Mouse (Mus musculus) mouse trophoblast stem cell (cell line): ENCODE results near the gene Pemt.
"Not testable (repeated sequence)": the region's sequence is repeated elsewhere in the genome, so short reads cannot be mapped to it uniquely, and the experiment has no call there.

Source experiments
- in situ Hi-C, 2 experiments: fragments of 300-500 bp; cut with MseI, MboI; formaldehyde crosslinking; loops; 2 replicates in 1 of 2; 3 replicates in 1 of 2; pipeline ENCODE4 v1.15.1; 2025

The Pemt gene

GRCm38 (mm10) chr11:59956749-59957148, 89.5 kb downstream of the Pemt start:
- in situ Hi-C loops = no loop called here

DNA sequence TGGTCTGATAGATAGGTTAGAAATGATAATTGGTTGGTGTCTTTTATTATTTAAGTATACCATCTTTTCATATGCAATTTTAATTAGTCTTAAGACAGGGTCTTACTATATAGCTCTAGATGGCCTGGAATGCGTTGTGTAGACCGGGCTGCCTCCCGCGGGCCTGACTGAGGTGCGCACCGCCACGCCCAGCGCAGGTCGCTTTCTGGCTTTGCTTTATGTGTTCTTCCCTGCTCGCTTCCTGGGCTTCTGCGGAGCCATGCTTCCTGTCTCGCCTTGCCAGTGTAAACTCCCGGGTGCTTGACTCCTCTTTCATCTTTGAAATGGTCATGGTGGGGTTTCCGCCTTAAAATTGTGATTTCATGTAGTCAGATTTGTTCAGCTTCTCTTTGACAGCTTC, 93.4 kb downstream of the Pemt start:
- in situ Hi-C loops = no loop called here

- in situ Hi-C loops = no loop called here
These were observed 97.9 kb downstream of the Pemt start for GRCm38 (mm10) chr11:59948401-59948767.

- in situ Hi-C loops = no loop called here
These were observed 98.4 kb downstream of the Pemt start, which contains the start of gene Med9 for GRCm38 (mm10) chr11:59947752-59948400. Med9 (plus strand) TSS chr11:59948206.

DNA sequence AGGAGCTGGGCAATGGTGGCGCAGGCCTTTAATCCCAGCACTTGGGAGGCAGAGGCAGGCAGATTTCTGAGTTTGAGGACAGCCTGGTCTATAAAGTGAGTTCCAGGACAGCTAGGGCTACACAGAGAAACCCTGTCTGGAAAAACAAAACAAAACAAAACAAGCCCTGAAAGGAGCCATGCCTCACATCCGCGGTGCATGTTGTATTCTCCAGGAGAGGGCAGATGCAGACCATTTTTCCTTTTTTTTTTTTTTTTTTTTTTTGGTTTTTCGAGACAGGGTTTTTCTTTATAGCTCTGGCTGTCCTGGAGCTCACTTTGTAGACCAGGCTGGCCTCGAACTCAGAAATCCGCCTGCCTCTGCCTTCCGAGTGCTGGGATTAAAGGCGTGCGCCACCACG, 101.4 kb downstream of the Pemt start:
- in situ Hi-C loops = not testable (repeated sequence)

GRCm38 (mm10) chr11:59941391-59941790, 104.9 kb downstream of the Pemt start:
- in situ Hi-C loops = no loop called here

GRCm38 (mm10) chr11:59940645-59941044, 105.6 kb downstream of the Pemt start:
- in situ Hi-C loops = no loop called here

DNA sequence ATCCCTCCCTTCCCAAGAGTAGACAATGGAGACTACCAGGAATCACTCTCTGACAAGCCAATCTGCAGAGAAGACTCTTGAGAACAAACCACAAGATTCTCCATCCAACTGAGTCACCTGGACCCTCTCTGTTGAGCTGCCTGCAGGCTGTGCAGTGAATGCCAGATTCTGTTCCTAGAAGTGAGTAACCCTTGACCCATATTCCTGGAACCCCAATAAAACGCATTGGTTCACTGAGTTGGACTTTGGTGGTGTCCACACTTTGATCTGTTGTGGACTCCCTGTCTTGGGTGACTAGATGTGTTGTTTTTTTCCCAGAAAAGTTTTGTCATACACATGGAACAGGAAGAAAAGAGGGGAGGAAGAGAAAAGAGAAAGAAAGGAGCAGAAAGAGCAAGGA, 106.5 kb downstream of the Pemt start:
- in situ Hi-C loops = no loop called here

GRCm38 (mm10) chr11:59937615-59938014, 108.7 kb downstream of the Pemt start:
- in situ Hi-C loops = no loop called here

DNA sequence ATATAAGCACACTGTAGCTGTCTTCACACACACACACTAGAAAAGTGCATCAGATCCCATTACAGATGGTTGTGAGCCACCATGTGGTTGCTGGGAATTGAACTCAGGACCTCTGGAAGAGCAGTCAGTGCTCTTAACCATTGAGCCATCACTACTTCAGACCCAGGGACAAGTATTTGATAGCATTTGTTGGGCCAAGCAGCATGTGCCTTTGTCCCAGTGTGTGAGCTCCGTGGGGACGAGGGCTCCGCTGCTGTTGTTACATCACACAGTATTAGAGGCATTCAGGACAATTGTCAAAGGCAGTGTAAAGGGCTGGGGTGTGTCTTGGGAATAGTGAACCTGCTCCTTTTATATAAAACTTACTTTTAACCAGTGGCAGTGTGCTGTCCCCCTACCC, 109.3 kb downstream of the Pemt start:
- in situ Hi-C loops = no loop called here

GRCm38 (mm10) chr11:59933943-59934342, 112.3 kb downstream of the Pemt start:
- in situ Hi-C loops = no loop called here

- in situ Hi-C loops = no loop called here
These were observed 113.5 kb downstream of the Pemt start for GRCm38 (mm10) chr11:59932560-59933337.

GRCm38 (mm10) chr11:59930031-59930430, 116.3 kb downstream of the Pemt start:
- in situ Hi-C loops = no loop called here

GRCm38 (mm10) chr11:59921265-59921664, 125.0 kb downstream of the Pemt start:
- in situ Hi-C loops = no loop called here
